Mouse (Mus musculus): ENCODE results near the gene Ebf1. TPM values are rescaled to one million over a fixed set of nuclear protein-coding genes. Genes with fewer than 3 reads are reported as not detected.
A peak's percentile ranks its signal among the peaks of the same experiment; 100 is the strongest.
"Not testable (repeated sequence)": the region's sequence is repeated elsewhere in the genome, so short reads cannot be mapped to it uniquely, and the experiment has no call there.

The Ebf1 gene
- 1 to 10 TPM; 3.5 to 4.6 TPM for total RNA-seq (2021)

DNA sequence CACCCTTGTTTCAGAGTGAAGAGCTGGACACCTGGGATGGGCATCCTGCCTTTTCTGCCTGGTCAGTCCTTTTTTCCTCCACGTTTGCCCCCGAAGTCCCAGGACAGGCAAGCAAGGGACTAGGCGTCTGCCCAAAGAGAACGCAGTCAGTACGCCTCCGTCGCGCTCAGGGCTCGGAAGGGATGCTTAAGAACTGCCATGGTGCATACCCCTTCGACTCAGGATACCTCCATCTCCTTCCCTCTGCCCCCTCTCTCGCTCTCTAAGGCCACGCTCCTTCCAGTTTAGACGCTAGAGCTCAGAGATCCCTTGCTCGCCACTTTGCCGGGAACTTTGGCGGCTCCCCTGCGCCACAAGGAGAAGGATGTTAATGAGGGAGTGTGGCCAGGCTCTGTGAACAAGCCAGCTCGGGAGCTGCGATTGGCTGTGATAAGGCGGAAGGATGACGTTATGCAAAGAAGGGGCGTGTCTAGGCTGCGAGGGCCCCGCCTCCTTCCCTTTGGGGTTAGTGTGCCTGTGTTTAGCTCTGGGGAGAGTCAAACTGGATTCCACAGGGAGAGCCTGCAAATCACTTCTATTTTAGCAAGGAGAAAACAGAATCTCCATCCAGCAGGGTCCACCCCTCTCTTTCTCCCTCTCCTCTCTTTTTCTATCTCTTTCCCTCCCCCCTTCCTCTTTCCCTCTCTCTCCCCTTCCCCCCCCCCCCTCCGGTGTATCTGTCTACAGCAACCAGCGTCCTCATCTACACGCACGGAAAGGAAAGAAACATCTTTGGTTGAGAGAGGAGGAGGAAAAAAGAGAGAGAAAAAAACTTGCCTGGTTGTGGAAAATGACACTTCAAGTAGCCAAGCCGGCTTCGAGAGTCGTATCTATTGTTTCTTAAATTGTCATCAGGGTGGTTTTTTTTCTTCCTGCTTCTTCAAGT, at the start of gene Ebf1:
Ebf1 (plus strand) TSS at position 530 of the 925 bp plus-strand sequence.
- DNase-seq (ENCODE audit: extremely low spot score in 1 of 2, low spot score in 1 of 2): no peak

DNA sequence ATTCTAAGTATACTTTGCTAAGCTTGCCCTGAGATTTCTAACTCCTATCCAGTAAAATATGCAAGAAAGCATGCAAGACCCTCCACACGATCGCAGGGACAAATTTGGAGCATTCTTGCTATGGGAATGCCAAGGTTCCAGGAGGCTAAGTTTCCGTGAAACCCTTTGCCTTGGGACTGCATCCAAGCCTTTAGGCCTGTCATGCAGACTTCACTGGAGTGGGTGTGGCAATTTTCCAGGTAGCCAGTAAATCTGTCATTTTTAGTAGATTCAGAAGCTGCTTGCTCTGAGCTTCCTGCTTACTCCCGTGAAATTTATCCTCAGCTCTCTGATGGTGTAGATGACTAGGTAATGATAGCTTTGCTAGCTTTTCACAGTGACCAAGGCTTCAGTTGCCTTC, 46.8 kb upstream of the Ebf1 start:
- DNase-seq (ENCODE audit: extremely low spot score in 1 of 2, low spot score in 1 of 2): not testable (repeated sequence)

GRCm38 (mm10) chr11:44572781-44573180, 44.3 kb upstream of the Ebf1 start:
- no peak for DNase-seq (ENCODE audit: extremely low spot score in 1 of 2, low spot score in 1 of 2)

GRCm38 (mm10) chr11:44573396-44573795, 43.7 kb upstream of the Ebf1 start:
- DNase-seq (ENCODE audit: extremely low spot score in 1 of 2, low spot score in 1 of 2): no peak

- DNase-seq (ENCODE audit: extremely low spot score in 1 of 2, low spot score in 1 of 2): no peak
Measured at GRCm38 (mm10) chr11:44574391-44574790, 42.7 kb upstream of the Ebf1 start.

GRCm38 (mm10) chr11:44574820-44575219, 42.3 kb upstream of the Ebf1 start:
- DNase-seq (ENCODE audit: extremely low spot score in 1 of 2, low spot score in 1 of 2): no peak

DNA sequence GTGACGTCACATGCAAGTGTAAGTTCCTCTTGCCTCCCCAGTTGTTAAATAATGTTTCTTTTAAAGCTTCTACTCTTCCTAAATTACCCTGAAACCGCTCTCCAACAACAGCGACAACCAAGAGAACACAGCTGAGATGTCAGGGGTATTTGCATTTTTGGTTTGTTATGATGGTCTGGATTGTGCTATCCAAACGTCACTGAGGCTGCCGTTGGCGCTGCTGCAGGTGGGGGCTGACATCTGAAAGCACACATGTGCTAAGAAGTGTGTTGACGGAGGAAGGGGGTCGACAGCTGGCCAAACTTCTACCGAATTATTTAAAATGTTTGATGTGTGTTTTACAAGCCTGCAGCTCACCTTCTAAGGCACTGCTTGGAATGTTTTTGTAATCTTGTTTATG, 39.2 kb upstream of the Ebf1 start:
- no peak for DNase-seq (ENCODE audit: extremely low spot score in 1 of 2, low spot score in 1 of 2)

GRCm38 (mm10) chr11:44581277-44581683, 35.8 kb upstream of the Ebf1 start:
- no peak for DNase-seq (ENCODE audit: extremely low spot score in 1 of 2, low spot score in 1 of 2)

GRCm38 (mm10) chr11:44586047-44586696, 30.9 kb upstream of the Ebf1 start:
- peak; percentile 38 to 80 for DNase-seq (ENCODE audit: extremely low spot score in 1 of 2, low spot score in 1 of 2)

DNA sequence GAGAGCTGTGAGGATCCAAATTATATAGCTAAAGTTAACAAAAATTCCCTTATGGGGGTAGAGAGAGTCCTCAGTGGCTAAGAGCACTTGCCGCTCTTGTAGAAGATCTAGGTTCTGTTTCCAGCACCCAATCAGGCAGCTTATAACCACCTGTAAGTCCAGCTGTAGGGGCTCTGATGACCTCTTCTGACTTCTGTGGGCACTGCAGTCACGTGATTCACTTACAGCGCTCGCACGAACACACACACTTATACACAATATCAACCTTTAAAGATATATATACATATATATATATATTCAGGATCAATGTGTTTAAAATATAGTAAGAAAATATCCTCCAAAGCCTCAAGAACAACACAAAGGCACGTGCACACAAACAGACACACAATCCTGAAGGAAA, 24.1 kb upstream of the Ebf1 start:
- no peak for DNase-seq (ENCODE audit: extremely low spot score in 1 of 2, low spot score in 1 of 2)

GRCm38 (mm10) chr11:44594768-44595167, 22.3 kb upstream of the Ebf1 start:
- DNase-seq (ENCODE audit: extremely low spot score in 1 of 2, low spot score in 1 of 2): no peak

GRCm38 (mm10) chr11:44606881-44607280, 10.2 kb upstream of the Ebf1 start:
- no peak for DNase-seq (ENCODE audit: extremely low spot score in 1 of 2, low spot score in 1 of 2)

GRCm38 (mm10) chr11:44608646-44609045, 8.5 kb upstream of the Ebf1 start:
- no peak for DNase-seq (ENCODE audit: extremely low spot score in 1 of 2, low spot score in 1 of 2)

DNA sequence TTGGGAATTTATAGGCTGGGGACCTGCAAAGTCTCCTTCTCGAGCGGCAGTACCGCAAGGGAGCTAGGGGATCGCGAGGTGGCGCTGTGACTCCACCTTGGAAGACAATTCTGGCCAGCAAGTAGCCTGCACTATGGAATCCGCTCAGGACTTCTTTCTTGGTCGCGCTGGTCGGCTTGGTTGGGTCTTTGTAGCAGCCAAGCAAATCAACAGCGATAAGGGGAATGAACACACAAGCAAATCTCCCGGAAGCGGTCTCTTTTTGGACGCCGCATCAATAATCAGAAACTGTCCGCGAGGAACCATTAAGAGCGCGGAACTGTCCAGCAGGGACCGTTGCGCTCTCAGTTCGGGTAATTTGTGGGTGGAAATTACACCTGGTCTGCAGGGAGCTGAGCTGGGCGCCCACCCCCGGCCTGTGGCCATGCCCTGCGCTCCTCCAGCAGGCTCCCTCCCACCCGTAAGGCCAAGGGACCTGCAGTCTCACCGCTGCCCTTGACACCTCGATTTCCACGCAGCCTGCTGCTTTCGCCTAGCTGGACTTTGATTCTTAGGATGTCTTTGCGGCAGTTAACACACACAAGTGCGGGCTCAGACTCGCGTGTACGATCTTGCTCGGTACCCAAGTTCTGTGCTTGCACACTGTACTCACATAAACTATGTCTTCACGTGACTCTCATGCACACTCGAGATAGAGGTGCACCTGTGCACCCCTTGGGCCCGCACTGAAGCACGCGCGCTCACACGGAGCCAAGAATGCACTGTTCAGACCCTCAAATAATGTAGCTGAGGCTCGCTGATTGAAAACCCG, 5.9 kb upstream of the Ebf1 start:
- peak; percentile 69 to 97 for DNase-seq (ENCODE audit: extremely low spot score in 1 of 2, low spot score in 1 of 2)

- no peak for DNase-seq (ENCODE audit: extremely low spot score in 1 of 2, low spot score in 1 of 2)
Measured at GRCm38 (mm10) chr11:44612156-44612555, 5.0 kb upstream of the Ebf1 start.

- no peak for DNase-seq (ENCODE audit: extremely low spot score in 1 of 2, low spot score in 1 of 2)
Measured at GRCm38 (mm10) chr11:44612681-44613410, 4.3 kb upstream of the Ebf1 start.

GRCm38 (mm10) chr11:44613411-44614180, 3.5 kb upstream of the Ebf1 start:
- DNase-seq (ENCODE audit: extremely low spot score in 1 of 2, low spot score in 1 of 2): no peak

GRCm38 (mm10) chr11:44616078-44616787, 884 bp upstream of the Ebf1 start:
- no peak for DNase-seq (ENCODE audit: extremely low spot score in 1 of 2, low spot score in 1 of 2)

Data from layer of hippocampus, postnatal 25 days (tissue).